Mouse (Mus musculus): ENCODE data around the gene Lrrn3. TPM values are rescaled to one million over a fixed set of nuclear protein-coding genes. Genes with fewer than 3 reads are reported as not detected.

The Lrrn3 gene
- polyA plus RNA-seq, 1 experiment from 2014 or later: 2.8 TPM

GRCm38 (mm10) chr12:41508610-41509009, 22.4 kb upstream of the Lrrn3 start:
- DNase-seq (ENCODE audit: low spot score) (no peak), ATAC-seq (replicated peaks; ENCODE audit: low FRiP score, low read depth) (no peak)
- no peaks in the 10 kb centered on the region for H3K4me1 ChIP-seq (replicated peaks; ENCODE audit: insufficient read depth, low read length)
- no peak overlapping the region for H3K27ac ChIP-seq
- WGBS: 60% methylated on average over 4 of the region's 4 CpGs
- no peaks in the 10 kb centered on the region for H3K9me3 ChIP-seq (replicated peaks; ENCODE audit: low read length)
- H3K4me2 ChIP-seq (ENCODE audit: low read length): no peak overlapping the region
- TF ChIP-seq CTCF (IDR thresholded peaks at IDR 0.05; ENCODE audit: low read depth): no peak
- no peaks in the 10 kb centered on the region for H3K27me3 ChIP-seq (ENCODE audit: insufficient read depth, low read length)
- H3K36me3 ChIP-seq (ENCODE audit: insufficient read depth, low read length): no peaks in the 10 kb centered on the region
- H3K9ac ChIP-seq (ENCODE audit: low read depth, low read length): no peak overlapping the region
- H3K4me3 ChIP-seq (replicated peaks; ENCODE audit: low read depth, low read length): no peak overlapping the region

- Histone ChIP-seq H3K4me1 (replicated peaks; ENCODE audit: insufficient read depth, low read length) (no peaks in the 10 kb centered on the region), H3K4me3 (replicated peaks; ENCODE audit: low read depth, low read length) (no peak overlapping the region), H3K9ac (ENCODE audit: low read depth, low read length) (no peak overlapping the region), H3K27me3 (ENCODE audit: insufficient read depth, low read length) (no peaks in the 10 kb centered on the region), H3K4me2 (ENCODE audit: low read length) (no peak overlapping the region), H3K9me3 (replicated peaks; ENCODE audit: low read length) (no peaks in the 10 kb centered on the region), H3K27ac (no peak overlapping the region), H3K36me3 (ENCODE audit: insufficient read depth, low read length) (no peaks in the 10 kb centered on the region)
- WGBS: 62% methylated on average over 9 of the region's 9 CpGs
- TF ChIP-seq CTCF (IDR thresholded peaks at IDR 0.05; ENCODE audit: low read depth): no peak
- ATAC-seq (replicated peaks; ENCODE audit: low FRiP score, low read depth): no peak
- DNase-seq (ENCODE audit: low spot score): peak; percentile 43
Measured at GRCm38 (mm10) chr12:41500049-41500820, 14.0 kb upstream of the Lrrn3 start.

- WGBS: 49% methylated on average over 10 of the region's 10 CpGs
- no peak overlapping the region for H3K4me2 ChIP-seq (ENCODE audit: low read length)
- no peak overlapping the region for H3K27ac ChIP-seq
- ATAC-seq (replicated peaks; ENCODE audit: low FRiP score, low read depth): no peak
- peak; percentile 27; the same call in 1 of the 2 replicates for TF ChIP-seq CTCF (IDR thresholded peaks at IDR 0.05; ENCODE audit: low read depth)
- no peak overlapping the region for H3K4me3 ChIP-seq (replicated peaks; ENCODE audit: low read depth, low read length)
- no peak for DNase-seq (ENCODE audit: low spot score)
- no peaks in the 10 kb centered on the region for H3K27me3 ChIP-seq (ENCODE audit: insufficient read depth, low read length)
- H3K9me3 ChIP-seq (replicated peaks; ENCODE audit: low read length): no peaks in the 10 kb centered on the region
- no peaks in the 10 kb centered on the region for H3K4me1 ChIP-seq (replicated peaks; ENCODE audit: insufficient read depth, low read length)
- no peak overlapping the region for H3K9ac ChIP-seq (ENCODE audit: low read depth, low read length)
- H3K36me3 ChIP-seq (ENCODE audit: insufficient read depth, low read length): no peaks in the 10 kb centered on the region
Measured at GRCm38 (mm10) chr12:41494620-41495019, 8.4 kb upstream of the Lrrn3 start.

- DNase-seq (ENCODE audit: low spot score) (peak; percentile 84), ATAC-seq (replicated peaks; ENCODE audit: low FRiP score, low read depth) (peak; percentile 60; the same call in 1 of the 2 replicates)
- no peaks in the 10 kb centered on the region for H3K27me3 ChIP-seq (ENCODE audit: insufficient read depth, low read length)
- H3K4me1 ChIP-seq (replicated peaks; ENCODE audit: insufficient read depth, low read length): no peaks in the 10 kb centered on the region
- no peaks in the 10 kb centered on the region for H3K36me3 ChIP-seq (ENCODE audit: insufficient read depth, low read length)
- no peaks in the 10 kb centered on the region for H3K9me3 ChIP-seq (replicated peaks; ENCODE audit: low read length)
- peak; percentile 98 for TF ChIP-seq CTCF (IDR thresholded peaks at IDR 0.05; ENCODE audit: low read depth)
- no peak overlapping the region for H3K4me3 ChIP-seq (replicated peaks; ENCODE audit: low read depth, low read length)
- H3K27ac ChIP-seq: no peak overlapping the region
- 27% methylated on average over 5 of the region's 5 CpGs for WGBS
- no peak overlapping the region for H3K9ac ChIP-seq (ENCODE audit: low read depth, low read length)
- H3K4me2 ChIP-seq (ENCODE audit: low read length): no peak overlapping the region
Measured at GRCm38 (mm10) chr12:41487005-41487404, 774 bp upstream of the Lrrn3 start.

GRCm38 (mm10) chr12:41485512-41486215, 567 bp downstream of the Lrrn3 start:
- Histone ChIP-seq H3K9ac (ENCODE audit: low read depth, low read length) (peak overlapping the region; percentile 20; the same call in 1 of the 2 replicates), H3K4me3 (replicated peaks; ENCODE audit: low read depth, low read length) (peak overlapping the region; percentile 31), H3K4me1 (replicated peaks; ENCODE audit: insufficient read depth, low read length) (no peaks in the 10 kb centered on the region), H3K36me3 (ENCODE audit: insufficient read depth, low read length) (no peaks in the 10 kb centered on the region), H3K27me3 (ENCODE audit: insufficient read depth, low read length) (no peaks in the 10 kb centered on the region), H3K9me3 (replicated peaks; ENCODE audit: low read length) (no peaks in the 10 kb centered on the region), H3K4me2 (ENCODE audit: low read length) (peak overlapping the region; percentile 73), H3K27ac (no peak overlapping the region)
- ATAC-seq (replicated peaks; ENCODE audit: low FRiP score, low read depth): peak; percentile 79; the same call in 1 of the 2 replicates
- WGBS: 6% methylated on average over 12 of the region's 12 CpGs
- peak; percentile 69 for DNase-seq (ENCODE audit: low spot score)
- no peak for TF ChIP-seq CTCF (IDR thresholded peaks at IDR 0.05; ENCODE audit: low read depth)

- DNase-seq (ENCODE audit: low spot score) (peak; percentile 46), ATAC-seq (replicated peaks; ENCODE audit: low FRiP score, low read depth) (no peak)
- 10% methylated on average over 16 of the region's 16 CpGs for WGBS
- Histone ChIP-seq H3K27me3 (ENCODE audit: insufficient read depth, low read length) (no peaks in the 10 kb centered on the region), H3K36me3 (ENCODE audit: insufficient read depth, low read length) (no peaks in the 10 kb centered on the region), H3K4me2 (ENCODE audit: low read length) (peak overlapping the region; percentile 73), H3K9me3 (replicated peaks; ENCODE audit: low read length) (no peaks in the 10 kb centered on the region), H3K27ac (no peak overlapping the region), H3K4me3 (replicated peaks; ENCODE audit: low read depth, low read length) (peak overlapping the region; percentile 31), H3K4me1 (replicated peaks; ENCODE audit: insufficient read depth, low read length) (no peaks in the 10 kb centered on the region), H3K9ac (ENCODE audit: low read depth, low read length) (peak overlapping the region; percentile 20; the same call in 1 of the 2 replicates)
- no peak for TF ChIP-seq CTCF (IDR thresholded peaks at IDR 0.05; ENCODE audit: low read depth)
Measured at GRCm38 (mm10) chr12:41484689-41485511, 1.3 kb downstream of the Lrrn3 start.
